Mouse (Mus musculus) left cerebral cortex, postnatal 25 days (tissue): ENCODE measurements around the gene Syngr4. TPM values are rescaled to one million over a fixed set of nuclear protein-coding genes. Genes with fewer than 3 reads are reported as not detected.

Source experiments
- DNase-seq, 2 experiments: peaks; one replicate each; pipeline ENCODE4 v3.0.0; 2022; ENCODE audit warnings: low spot score in 2 of 2, mixed read lengths in 1 of 2
- intact Hi-C: fragments of 180-260 bp; cut with DNase I; formaldehyde crosslinking; loops from one replicate; pipeline ENCODE4 v1.15.1; 2025
- total RNA-seq, 2 experiments: library from RNA; stranded (reverse); gene quantifications; 2 replicates each; pipeline ENCODE4 v1.2.3; 2021

The Syngr4 gene
- total RNA-seq, 2 experiments from 2014 or later: not detected

DNA sequence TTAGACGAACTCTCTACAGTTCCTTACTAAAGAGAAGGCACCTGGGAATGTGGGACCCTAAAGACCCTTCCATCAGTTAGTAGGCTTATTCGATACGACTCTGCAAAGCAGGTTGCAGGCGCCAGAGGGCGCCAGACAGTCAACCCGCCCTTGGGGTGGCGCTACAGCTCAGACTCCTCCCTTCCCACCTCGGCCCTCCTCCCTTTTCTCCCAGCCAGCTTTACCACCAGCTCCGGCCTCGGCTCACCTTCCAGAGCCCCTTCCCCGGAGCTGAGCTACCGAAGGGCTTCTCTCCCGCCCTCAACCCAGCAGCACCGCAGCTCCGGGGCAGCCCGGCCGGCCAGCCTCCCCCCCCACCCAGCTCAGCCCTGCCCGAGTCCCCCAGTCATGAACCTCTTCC, 23.9 kb downstream of the Syngr4 start, which contains the start of gene Kdelr1:
Kdelr1 (plus strand) TSS at position 149 of the 400 bp plus-strand sequence.
- intact Hi-C loops: loop anchor here (2.0 to 5.0 kb wide), 4 partner anchors 50 to 136 kb away; partner anchors contain the start of genes Ccdc114 and Emp3
- DNase-seq: peak; percentile 90 to 92

DNA sequence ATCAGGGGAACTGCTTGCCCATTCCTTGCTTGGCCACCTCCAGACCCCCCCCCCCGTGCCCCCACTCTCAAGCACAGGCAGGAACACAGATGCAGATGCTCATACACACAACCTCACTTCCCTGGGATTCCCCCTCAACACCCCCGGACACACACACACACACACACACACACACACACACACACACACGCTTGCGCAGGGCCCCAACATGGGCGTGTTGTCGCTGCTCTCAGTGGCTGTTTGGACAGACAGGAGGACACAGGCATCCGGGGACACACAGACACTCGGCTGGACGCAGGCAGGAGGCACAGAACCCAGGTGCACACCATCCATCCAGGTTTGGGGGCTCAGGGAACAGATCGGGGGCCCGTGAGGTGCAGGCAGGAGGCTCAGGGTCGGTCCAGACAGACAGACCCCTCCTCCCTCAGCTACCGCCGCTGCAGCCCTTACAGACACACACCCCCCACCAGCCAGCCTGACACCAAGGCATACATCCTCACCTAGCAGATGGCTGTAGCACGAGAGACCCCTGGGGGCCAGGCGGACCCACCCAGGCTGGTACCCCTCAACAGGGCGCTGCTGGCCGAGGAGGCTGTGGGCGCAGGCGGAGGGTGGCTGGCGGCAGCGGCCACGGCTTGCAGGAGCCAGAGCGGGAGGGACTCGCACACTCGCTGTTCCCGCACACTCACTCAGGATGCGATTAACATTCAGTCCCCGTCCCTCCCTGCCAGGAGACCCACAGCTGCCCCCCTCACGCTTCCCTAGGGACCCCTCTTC, 26.0 kb downstream of the Syngr4 start:
- intact Hi-C loops: loop anchor here (5.0 kb wide), 2 partner anchors 52 to 133 kb away; partner anchors contain the start of genes Ccdc114 and Emp3
- no peak for DNase-seq

DNA sequence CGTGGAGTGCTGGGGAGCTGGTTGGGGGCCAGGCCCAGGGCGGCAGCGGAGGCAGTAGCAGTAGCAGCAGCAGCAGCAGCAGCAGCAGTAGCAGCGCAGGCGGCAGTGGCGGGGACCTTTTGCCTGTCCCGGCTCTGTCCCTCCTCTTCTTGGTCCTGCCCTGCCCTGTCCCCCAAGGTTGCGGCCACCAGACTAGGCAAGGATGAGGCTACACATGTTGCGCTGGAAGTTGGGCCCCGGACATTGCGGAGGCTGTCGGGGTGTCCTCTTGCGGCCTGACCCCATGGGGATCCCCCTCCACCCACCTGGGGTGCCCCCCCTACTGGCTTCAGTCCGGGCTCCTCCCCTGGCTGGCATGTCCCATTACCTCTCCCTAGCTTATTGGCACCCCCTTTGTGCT, 26.7 kb downstream of the Syngr4 start:
- intact Hi-C loops: loop anchor here (5.0 kb wide), 2 partner anchors 53 to 132 kb away; partner anchors contain the start of genes Ccdc114 and Emp3
- DNase-seq: no peak

DNA sequence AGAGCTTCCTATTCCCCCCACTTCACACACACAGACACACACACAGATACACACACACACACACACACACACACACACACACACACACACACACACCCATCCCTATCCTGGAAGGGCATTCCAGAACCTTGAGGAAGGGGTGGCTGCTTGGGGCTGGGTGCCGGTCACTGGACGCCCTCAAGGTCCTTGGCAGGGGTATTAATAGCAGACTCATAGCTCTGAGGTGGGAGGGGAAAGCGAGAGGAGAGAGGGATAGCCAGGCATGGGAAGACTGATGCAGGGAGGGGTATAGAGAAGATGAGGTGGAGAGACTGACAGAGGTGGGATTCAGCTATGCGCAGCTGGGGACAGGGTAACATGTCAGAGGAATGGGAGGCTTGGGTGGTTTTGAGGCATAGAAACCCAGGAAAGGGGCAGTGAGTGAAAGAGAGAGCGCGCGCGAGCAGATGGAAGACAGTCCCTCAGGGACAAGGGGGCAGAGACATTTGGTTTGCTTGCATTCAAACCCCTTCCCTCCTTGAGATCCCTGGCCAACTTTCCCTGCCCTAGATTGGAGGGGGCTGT, 27.3 kb downstream of the Syngr4 start:
- DNase-seq: no peak
- intact Hi-C loops: no loop called here

DNA sequence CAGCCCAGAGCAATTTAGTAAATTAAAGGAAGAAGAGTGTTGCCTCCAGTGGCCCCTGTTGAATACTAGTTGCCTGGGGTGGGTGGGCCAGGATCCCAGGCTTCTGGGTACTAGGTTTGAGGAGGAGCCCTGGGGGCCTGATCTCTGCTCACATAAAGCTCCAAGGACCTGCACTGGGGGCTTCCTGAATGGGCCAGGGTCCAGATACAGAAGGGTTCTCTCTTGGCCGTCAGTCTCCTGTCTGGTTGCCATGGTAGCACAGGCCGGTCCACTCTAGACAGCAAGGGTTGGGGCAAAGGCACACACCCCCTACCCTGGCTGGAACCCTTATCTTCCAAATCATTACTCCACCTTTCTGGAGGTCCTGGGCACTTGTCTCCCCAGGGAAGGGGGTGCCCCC, 28.6 kb downstream of the Syngr4 start:
- DNase-seq: no peak
- intact Hi-C loops: no loop called here

DNA sequence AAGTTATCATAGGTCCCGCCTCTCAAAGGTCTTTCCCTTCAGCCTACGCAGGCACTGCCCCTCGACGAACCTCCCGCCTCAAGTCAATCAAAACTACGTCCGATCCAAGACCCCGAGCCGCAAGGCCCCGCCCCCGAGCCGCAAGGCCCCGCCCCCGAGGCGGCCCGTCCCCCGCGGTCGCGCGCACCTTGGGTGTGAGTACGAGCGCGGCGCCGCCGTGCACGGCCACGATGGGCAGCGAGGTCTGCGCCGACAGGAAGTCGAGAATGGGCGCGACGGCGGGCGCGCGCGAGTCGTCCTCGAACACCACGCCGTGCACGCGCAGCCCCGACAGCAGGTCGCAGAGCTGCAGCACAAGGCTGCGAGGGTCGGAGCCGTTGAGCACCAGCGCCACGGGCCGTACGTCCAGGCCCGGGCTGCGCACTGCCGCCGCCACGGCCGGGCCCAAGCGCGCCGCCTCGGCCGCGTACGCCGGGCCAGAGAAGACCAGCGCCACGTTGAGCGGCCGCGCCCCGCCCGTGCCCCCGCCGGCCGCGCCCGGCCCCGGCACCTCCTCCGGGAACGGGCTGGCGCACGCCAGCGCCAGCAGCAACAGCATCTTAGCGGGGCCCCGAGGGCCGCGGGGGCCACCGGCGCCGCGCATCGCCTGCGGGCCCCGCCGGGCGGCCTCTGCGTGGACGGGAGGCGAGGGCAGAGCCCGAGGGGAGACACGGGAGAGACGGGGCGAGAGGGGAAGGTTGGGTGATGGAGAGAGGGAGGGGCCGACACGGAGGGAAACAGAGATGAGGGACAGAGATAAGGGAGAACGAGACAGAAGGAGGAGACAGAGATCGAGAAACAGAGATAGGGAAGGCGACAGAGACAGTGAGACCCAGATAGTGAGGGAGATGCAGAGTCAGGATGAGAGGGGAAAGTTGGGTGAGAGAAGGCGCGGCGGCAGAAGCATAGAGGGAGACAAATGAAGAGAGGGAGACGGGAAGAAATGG, 30.3 kb downstream of the Syngr4 start:
- peak; percentile 83 to 87 for DNase-seq
- intact Hi-C loops: no loop called here

DNA sequence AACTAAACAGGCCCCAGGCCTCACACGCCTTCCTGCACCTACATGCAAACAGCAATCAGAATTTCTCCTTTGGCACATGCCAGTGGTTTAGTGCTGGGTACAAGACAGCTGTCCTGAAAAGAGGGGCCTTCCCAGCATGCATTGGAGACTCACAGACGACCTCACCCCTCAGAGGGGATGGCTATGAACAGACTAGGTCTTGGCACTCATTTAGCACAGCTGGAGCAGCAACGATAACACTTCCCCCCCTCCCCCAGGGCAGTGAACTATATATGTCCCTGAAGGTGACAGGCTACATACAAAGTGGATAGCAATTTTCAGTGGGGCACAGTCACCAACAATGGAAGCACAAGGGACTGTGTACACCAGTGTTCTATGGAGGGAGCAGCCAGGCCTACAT, 32.1 kb downstream of the Syngr4 start:
- DNase-seq: no peak
- intact Hi-C loops: no loop called here

DNA sequence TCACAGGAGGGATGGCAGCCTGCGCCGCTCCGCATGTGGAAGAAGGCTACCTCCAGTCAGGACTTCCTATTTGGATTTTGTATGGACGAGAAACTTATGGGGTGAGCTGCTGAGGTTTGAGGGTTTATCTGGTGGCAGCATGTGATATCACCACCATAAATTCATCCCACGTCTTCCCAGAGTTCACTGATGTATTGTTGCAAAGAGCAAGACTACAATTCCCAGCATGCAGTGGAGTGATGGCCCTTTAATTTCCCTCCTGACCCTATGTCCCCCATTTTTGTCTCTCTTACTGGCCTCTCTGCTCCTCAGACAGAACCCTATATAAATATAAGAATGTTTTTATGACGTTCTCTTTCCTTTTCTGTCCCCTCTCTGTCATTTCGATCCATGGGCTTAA, 33.7 kb downstream of the Syngr4 start:
- intact Hi-C loops: no loop called here
- DNase-seq: no peak

DNA sequence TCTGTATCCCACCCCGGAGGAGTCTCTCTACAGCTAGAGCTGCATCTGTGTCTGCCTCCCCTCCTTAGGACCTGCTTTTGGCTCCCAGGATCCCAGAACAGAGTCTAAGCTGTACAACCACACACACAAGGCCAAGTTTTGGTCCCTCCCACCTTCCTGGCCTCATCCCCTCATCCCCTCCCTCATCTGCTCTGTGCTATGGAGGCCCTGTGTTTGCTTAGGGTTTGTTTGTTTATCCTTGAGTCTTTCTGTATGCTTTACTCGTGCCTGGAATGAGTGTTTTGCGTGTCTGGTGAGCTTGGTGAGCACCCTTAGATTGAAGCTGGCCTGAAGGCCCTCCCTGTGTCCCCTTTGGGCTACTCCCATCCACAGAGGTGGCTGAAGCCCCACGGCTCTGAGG, 37.5 kb downstream of the Syngr4 start:
- no peak for DNase-seq
- intact Hi-C loops: no loop called here

DNA sequence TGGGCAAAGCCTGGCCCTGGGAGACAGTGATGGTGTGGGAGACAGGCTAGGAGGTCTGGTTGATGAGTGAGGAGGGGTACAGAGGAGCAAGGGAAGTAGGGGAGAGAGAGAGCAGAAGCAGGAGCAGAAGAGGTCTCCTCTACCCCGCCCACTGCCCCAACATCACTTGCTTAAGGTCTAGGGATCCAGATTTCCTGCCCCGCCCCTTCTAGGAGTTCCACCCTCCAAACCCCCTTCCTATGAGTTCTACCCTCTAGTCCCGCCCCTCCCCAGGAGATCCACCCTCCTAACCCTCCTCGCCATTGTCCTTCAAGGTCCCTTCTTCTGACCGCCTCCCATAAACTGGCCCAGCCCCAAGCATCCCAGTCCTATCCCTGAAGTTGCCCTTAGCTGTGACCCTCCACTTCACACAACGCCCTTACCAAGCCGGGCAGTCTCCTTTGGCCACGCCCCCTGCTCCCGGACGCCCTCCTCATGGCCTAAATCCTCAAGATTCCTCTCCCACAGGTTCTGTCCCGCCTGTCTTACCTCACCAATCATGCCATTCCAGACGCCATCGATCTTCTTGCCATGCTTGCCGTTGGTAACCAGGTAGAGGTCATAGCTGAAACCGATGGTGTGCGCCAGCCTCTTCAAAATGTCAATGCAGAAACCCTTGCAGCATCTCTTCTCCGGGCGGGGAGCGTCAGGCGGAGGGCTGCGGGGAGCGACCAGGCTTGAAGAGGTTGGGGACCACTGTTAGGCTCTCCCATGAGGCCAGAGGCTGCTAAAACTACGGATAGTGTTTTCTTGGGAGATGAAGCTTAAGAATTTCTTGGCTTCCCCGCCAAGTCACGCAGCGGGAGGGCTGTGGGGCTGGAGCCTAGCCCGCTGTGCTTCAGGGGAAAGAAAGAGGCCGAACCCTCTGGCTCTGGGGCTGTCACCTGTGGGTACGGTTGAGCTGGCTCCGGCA, 39.3 kb downstream of the Syngr4 start:
- intact Hi-C loops: no loop called here
- DNase-seq: no peak

DNA sequence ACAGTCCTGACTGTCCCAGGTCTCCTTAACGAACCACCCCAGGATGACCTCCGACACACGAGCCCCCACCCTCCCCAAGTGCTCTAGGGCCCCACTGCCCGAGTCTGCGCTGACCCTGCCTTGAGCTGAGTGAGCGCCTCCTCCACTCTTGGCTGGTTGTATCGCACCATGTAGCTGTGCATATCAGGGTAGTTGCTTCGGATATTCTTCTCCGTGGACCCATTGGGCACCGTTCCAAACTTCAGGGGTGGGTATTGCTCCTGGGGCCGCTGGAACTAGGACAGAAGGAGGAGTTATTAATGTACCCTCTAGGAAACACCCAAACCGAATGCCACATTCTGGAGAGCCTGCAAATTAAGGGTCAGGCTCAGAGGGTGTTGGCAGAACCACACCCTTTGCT, 43.4 kb downstream of the Syngr4 start:
- intact Hi-C loops: no loop called here
- no peak for DNase-seq

DNA sequence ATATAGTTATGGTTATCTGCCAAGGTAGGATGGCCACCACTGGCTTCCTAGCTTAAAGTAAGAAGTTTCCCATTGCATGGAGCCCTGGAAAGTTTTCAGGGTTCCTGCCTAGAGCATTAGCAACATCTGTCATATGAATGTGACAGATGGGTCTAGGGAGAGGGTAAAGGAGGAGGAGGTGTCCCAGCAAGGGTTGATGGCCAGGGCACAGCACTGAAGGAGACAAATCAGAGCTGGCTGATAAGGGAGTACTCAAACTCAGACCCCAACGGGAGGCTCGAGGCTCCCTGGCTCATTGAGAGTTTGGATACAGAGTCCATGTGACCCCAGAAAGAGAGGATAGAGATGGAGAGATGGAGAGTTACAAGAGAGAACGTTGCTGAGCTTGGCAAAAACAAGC, 45.9 kb downstream of the Syngr4 start:
- intact Hi-C loops: no loop called here
- DNase-seq: no peak

DNA sequence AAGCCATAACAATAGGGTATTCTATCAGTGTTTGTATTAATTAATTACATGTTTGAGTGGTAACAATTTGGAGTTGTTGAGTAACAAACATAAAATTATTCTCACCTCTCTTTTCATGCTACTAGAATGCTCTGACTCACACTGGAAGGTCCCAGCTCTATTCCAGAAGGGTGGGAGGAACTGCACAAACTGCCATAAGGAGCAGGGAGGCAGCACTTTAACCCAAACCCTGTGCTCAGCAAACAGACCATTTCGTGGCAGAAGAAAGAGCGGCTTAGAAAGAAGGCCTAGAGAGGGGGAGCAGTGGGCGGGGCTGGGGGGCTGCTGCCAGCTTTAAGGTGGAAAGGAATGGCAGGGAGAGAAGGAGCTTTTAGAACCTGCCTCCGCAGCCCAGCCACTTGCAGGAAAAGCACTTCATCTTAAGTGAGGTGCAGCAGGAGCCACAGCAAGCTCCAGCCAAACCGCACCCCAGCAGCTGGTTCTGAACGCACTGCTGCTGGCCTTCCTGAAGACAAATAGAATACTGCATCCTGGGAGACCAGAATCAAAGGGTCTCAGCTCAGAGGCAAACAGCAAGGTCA, 48.0 kb downstream of the Syngr4 start:
- intact Hi-C loops: no loop called here
- no peak for DNase-seq

DNA sequence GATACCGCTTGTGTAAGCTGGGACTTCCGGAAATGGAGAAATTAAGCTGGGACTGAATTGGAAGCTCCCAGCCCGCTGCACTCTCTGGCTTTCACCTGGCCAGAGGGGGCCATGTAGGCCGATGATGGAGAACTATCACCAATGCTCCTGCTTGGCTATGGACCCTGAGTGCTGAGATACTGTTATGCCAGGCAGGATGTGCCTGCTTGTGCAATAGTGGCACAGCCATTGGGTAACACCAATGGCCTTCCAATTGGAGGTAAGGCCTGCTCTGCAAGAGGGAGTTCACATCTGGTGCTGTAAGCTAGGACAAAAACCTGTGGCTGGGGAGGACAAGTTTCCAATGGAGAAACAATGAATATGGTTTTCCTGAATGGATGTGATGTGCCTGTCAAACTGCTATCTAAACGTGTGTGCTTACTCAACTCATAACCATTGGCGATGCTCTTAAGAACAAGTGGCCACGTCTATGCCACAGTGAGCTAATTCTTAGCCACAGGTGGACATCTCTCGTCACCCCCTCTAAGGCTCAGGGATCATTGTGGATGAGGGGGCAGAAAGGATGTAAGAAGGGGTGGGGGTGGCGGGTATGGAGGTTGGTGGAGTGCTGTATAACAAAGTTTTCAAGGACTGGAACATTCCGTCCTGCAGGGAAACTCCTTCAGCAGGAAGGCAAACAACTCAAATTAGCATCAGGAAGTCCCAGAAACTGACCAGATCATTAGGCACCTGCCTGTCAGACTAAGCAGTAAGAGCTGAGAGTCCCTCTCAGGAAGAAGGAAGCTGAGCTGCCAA, 53.4 kb downstream of the Syngr4 start:
- intact Hi-C loops: no loop called here
- no peak for DNase-seq
